Mouse (Mus musculus) midbrain, postnatal 0 days (tissue): ENCODE data around the gene Nptxr. TPM values are rescaled to one million over a fixed set of nuclear protein-coding genes. Genes with fewer than 3 reads are reported as not detected.

ENCODE experiments used
- ATAC-seq: fragments of 200-750 bp; cut with Nextera tagmentation; 2 replicates; pipeline ENCODE4 v1.8.0; 2017; ENCODE audit warnings: moderate number of reproducible peaks, mild to moderate bottlenecking, moderate TSS enrichment, moderate library complexity; ENCODE audit not compliant: low FRiP score
- DNase-seq: peaks from one replicate; pipeline ENCODE4 v3.0.0-alpha.2; 2015; ENCODE audit warnings: low spot score
- H3K27ac ChIP-seq: fragments of 300-500 bp; sonication (generic); 2 replicates; pipeline ENCODE4 v1.5.1; 2014; ENCODE audit warnings: low read depth, mild to moderate bottlenecking, low read length, mixed read lengths
- H3K27me3 ChIP-seq: fragments of 300-500 bp; sonication (generic); 2 replicates; pipeline ENCODE4 v1.6.1; 2014; ENCODE audit warnings: low read length, control low read depth, mixed read lengths; ENCODE audit not compliant: insufficient read depth
- H3K36me3 ChIP-seq: fragments of 300-500 bp; sonication (generic); 2 replicates; pipeline ENCODE4 v1.6.1; 2014; ENCODE audit warnings: low read length, control low read depth, mixed read lengths; ENCODE audit not compliant: insufficient read depth
- H3K4me1 ChIP-seq: fragments of 300-500 bp; sonication (generic); 2 replicates; pipeline ENCODE4 v1.6.1; 2014; ENCODE audit warnings: mild to moderate bottlenecking, control low read depth, antibody characterized with exemption, low read length, mixed read lengths; ENCODE audit not compliant: insufficient read depth
- H3K4me2 ChIP-seq: fragments of 300-500 bp; sonication (generic); 2 replicates; pipeline ENCODE4 v1.6.1; 2014; ENCODE audit warnings: low read depth, mild to moderate bottlenecking, low read length, mixed read lengths; ENCODE audit not compliant: poor library complexity, severe bottlenecking
- H3K4me3 ChIP-seq: fragments of 300-500 bp; sonication (generic); 2 replicates; pipeline ENCODE4 v1.5.1; 2014; ENCODE audit warnings: low read depth, mild to moderate bottlenecking, low read length, moderate library complexity
- H3K9ac ChIP-seq: fragments of 300-500 bp; sonication (generic); replicated peaks from 2 replicates; pipeline ENCODE4 v1.6.1; 2014; ENCODE audit warnings: mild to moderate bottlenecking, low read length, moderate library complexity, mixed read lengths; ENCODE audit not compliant: poor library complexity, severe bottlenecking
- H3K9me3 ChIP-seq: fragments of 300-500 bp; sonication (generic); 2 replicates; pipeline ENCODE4 v1.6.1; 2016; ENCODE audit warnings: low read length, control low read depth
- CTCF ChIP-seq: IDR thresholded peaks from 2 replicates; pipeline ENCODE4 v1.5.1; 2016; ENCODE audit warnings: antibody characterized with exemption, mild to moderate bottlenecking
- WGBS: fragments of 180-500 bp; shearing (Covaris S2); extraction: QIAGEN DNeasy Blood & Tissue Kit; methylation state at CpG from one replicate; pipeline ENCODE4 v1.1.7; 2014; 5-methylcytosine and 5-hydroxymethylcytosine counted together
- polyA plus RNA-seq: library from polyadenylated mRNA; unstranded; fragments of >200 nt; fragmentation: Nextera tagmentation; extraction: Ambion mirVana; gene quantifications from 2 replicates; pipeline ENCODE4 v1.2.1, GENCODE M21; 2015
- total RNA-seq: library from RNA; depleted of rRNA; stranded (reverse); fragments of >200 nt; gene quantifications from 2 replicates; pipeline ENCODE4 v1.2.3, GENCODE M21; 2014

Nptxr gene
- total and polyA plus RNA-seq, 2 experiments from 2014 or later, result 97.8 to 288 TPM

DNA sequence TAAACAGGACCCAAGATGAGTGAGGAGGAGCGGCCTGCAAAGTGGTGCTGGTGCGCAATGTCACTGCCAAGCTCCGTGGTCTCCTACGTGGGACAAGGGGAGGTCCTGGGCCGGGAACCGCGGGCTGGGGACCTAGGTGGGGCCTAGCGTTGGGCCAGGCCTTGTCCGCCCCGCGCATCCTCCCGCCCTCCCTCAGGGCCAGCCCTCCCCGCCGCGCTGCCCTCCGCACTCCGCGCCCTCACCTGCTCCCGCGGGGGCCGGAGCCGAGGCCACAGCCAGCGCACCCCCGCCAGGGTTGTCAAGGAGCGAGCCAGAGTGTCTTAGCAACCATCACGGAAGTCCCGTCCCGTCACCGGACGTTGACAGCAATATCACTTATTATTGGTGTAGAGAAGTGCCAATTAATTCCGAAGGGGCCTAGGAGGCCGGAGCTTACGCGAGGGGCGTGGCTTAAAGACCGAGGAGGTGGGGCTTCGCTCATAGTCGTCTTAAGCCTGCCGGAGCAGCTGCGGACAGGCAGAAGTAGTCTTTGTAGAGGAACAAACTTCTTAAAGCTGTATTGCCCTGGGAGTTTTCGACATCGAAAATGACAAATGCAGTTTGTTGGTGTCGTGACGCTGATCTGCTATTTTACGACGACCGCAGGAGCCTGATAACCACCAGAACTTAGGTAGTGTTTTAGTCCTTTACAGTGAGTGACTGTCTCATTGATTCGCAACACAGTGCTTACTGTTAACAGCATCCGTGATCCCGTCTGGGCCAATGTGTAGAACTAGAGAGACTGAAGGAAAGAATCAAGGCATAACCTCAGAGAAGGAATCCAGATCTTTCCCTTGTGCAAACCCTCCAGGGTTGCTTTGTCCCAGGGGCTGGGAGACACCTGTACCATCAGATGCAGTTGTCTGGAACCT lies 30.2 kb downstream of the Nptxr start:
- H3K27ac ChIP-seq, result peak overlapping the region; percentile 76
- TF ChIP-seq CTCF, result no peak

GRCm38 (mm10) chr15:79770629-79771240 lies 33.8 kb downstream of the Nptxr start:
- Histone ChIP-seq H3K4me1 (peaks cover 12% of the 10 kb centered on the region), H3K4me3 (no peak overlapping the region), H3K36me3 (no peaks in the 10 kb centered on the region), H3K27ac (no peak overlapping the region), H3K9ac (no peak overlapping the region), H3K9me3 (no peaks in the 10 kb centered on the region), H3K27me3 (no peaks in the 10 kb centered on the region), H3K4me2 (no peak overlapping the region)
- no peak for ATAC-seq
- DNase-seq, result no peak
- 59% methylated on average over 21 of the region's 21 CpGs for WGBS
- TF ChIP-seq CTCF, result no peak

More for the DNA sequence above, 30.2 kb downstream of the Nptxr start:
- DNase-seq, result peak; percentile 99
- Histone ChIP-seq H3K9me3 (no peaks in the 10 kb centered on the region), H3K9ac (peak overlapping the region; percentile 89), H3K4me1 (peaks cover 12% of the 10 kb centered on the region), H3K36me3 (no peaks in the 10 kb centered on the region), H3K4me3 (peak overlapping the region; percentile 87), H3K27me3 (no peaks in the 10 kb centered on the region), H3K4me2 (peak overlapping the region; percentile 76)
- peak; percentile 97 for ATAC-seq
- under 1% methylated on average over 50 of the region's 50 CpGs for WGBS

DNA sequence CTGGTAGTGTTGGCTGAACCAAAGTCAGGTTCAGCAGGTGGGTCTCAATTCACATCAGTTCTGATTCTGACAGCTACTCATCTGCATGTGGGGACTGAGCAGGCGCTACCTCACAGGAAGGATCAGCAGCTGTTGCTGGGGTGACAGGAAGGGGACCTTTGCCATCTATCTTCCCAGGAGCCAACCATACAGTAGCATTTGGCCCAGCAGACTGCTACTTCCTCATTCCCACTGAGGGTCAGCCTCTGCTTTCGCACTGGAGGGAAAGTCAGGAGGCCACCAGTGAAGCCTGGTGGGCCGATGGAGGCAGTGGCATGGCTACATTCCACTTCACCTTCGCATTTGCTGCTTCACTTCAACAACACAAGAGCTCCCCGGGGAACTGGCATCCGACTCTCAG lies 36.3 kb downstream of the Nptxr start:
- no peak for ATAC-seq
- no peak overlapping the region for H3K9ac ChIP-seq
- WGBS, result 60% methylated on average over 6 of the region's 6 CpGs

GRCm38 (mm10) chr15:79767327-79767961 lies 37.1 kb downstream of the Nptxr start:
- DNase-seq (no peak), ATAC-seq (no peak)
- H3K9me3 ChIP-seq, result no peaks in the 10 kb centered on the region
- TF ChIP-seq CTCF, result no peak
- peak overlapping the region; percentile 13; the same call in 1 of the 2 replicates for H3K9ac ChIP-seq
- no peak overlapping the region for H3K4me3 ChIP-seq
- H3K27me3 ChIP-seq, result no peaks in the 10 kb centered on the region
- H3K4me2 ChIP-seq, result no peak overlapping the region
- H3K36me3 ChIP-seq, result peaks cover 24% of the 10 kb centered on the region
- 86% methylated on average over 16 of the region's 16 CpGs for WGBS
- no peaks in the 10 kb centered on the region for H3K4me1 ChIP-seq
- H3K27ac ChIP-seq, result no peak overlapping the region

More for the DNA sequence above, 36.3 kb downstream of the Nptxr start:
- TF ChIP-seq CTCF, result no peak
- Histone ChIP-seq H3K36me3 (peaks cover 16% of the 10 kb centered on the region), H3K4me2 (no peak overlapping the region), H3K4me3 (no peak overlapping the region), H3K27me3 (no peaks in the 10 kb centered on the region), H3K27ac (no peak overlapping the region), H3K9me3 (no peaks in the 10 kb centered on the region), H3K4me1 (peaks cover 4% of the 10 kb centered on the region; the same call in 1 of the 2 replicates)
- no peak for DNase-seq

GRCm38 (mm10) chr15:79766586-79767071 lies 37.9 kb downstream of the Nptxr start:
- H3K4me1 ChIP-seq, result no peaks in the 10 kb centered on the region
- H3K4me3 ChIP-seq, result no peak overlapping the region
- peaks cover 32% of the 10 kb centered on the region for H3K36me3 ChIP-seq
- no peak overlapping the region; the same call in 1 of the 2 replicates for H3K9ac ChIP-seq
- H3K27me3 ChIP-seq, result no peaks in the 10 kb centered on the region
- H3K27ac ChIP-seq, result no peak overlapping the region
- no peaks in the 10 kb centered on the region for H3K9me3 ChIP-seq
- 78% methylated on average over 10 of the region's 10 CpGs for WGBS
- DNase-seq, result no peak
- no peak for ATAC-seq
- H3K4me2 ChIP-seq, result no peak overlapping the region
- no peak for TF ChIP-seq CTCF
